Mouse (Mus musculus) adrenal gland, adult 8-10 months (tissue): ENCODE data around the gene Psmb7. TPM values are rescaled to one million over a fixed set of nuclear protein-coding genes. Genes with fewer than 3 reads are reported as not detected.

Experiments
- DNase-seq: peaks from one replicate; pipeline ENCODE4 v3.0.0; 2022
- total RNA-seq, 4 experiments: library from RNA; stranded (reverse); gene quantifications; 2 replicates each; pipeline ENCODE4 v1.2.4; 2022

The Psmb7 gene
- total RNA-seq, 4 experiments from 2014 or later, result 232 to 337 (median 283) TPM

GRCm38 (mm10) chr2:38586733-38587132 is 57.2 kb downstream of the Psmb7 start:
- no peak for DNase-seq

GRCm38 (mm10) chr2:38585379-38585736 is 58.5 kb downstream of the Psmb7 start:
- DNase-seq, result no peak

- DNase-seq, result no peak
These were observed 59.1 kb downstream of the Psmb7 start for GRCm38 (mm10) chr2:38584514-38585378.

GRCm38 (mm10) chr2:38583982-38584381 is 59.9 kb downstream of the Psmb7 start:
- DNase-seq, result no peak

GRCm38 (mm10) chr2:38579528-38579927 is 64.4 kb downstream of the Psmb7 start:
- no peak for DNase-seq

GRCm38 (mm10) chr2:38578602-38579521 is 65.0 kb downstream of the Psmb7 start:
- DNase-seq, result no peak

- DNase-seq, result no peak
These were observed 69.2 kb downstream of the Psmb7 start for GRCm38 (mm10) chr2:38574697-38575096.

- no peak for DNase-seq
These were observed 71.8 kb downstream of the Psmb7 start for GRCm38 (mm10) chr2:38571971-38572601.

- no peak for DNase-seq
These were observed 81.3 kb downstream of the Psmb7 start for GRCm38 (mm10) chr2:38562596-38562995.

- no peak for DNase-seq
These were observed 83.3 kb downstream of the Psmb7 start for GRCm38 (mm10) chr2:38560296-38561227.

- no peak for DNase-seq
These were observed 87.2 kb downstream of the Psmb7 start for GRCm38 (mm10) chr2:38556721-38557120.

GRCm38 (mm10) chr2:38555659-38556058 is 88.2 kb downstream of the Psmb7 start:
- no peak for DNase-seq

GRCm38 (mm10) chr2:38554226-38554995 is 89.5 kb downstream of the Psmb7 start:
- no peak for DNase-seq

GRCm38 (mm10) chr2:38552004-38552443 is 91.9 kb downstream of the Psmb7 start:
- no peak for DNase-seq

- DNase-seq, result no peak
These were observed 95.9 kb downstream of the Psmb7 start for GRCm38 (mm10) chr2:38547793-38548517.

GRCm38 (mm10) chr2:38546748-38547147 is 97.1 kb downstream of the Psmb7 start:
- DNase-seq, result no peak

- peak; percentile 81 for DNase-seq
These were observed 97.7 kb downstream of the Psmb7 start for GRCm38 (mm10) chr2:38546222-38546621.

- no peak for DNase-seq
These were observed 98.2 kb downstream of the Psmb7 start for GRCm38 (mm10) chr2:38545706-38546105.

GRCm38 (mm10) chr2:38544982-38545381 is 98.9 kb downstream of the Psmb7 start:
- DNase-seq, result no peak

GRCm38 (mm10) chr2:38544341-38544740 is 99.5 kb downstream of the Psmb7 start:
- no peak for DNase-seq
